Mouse (Mus musculus) CD4-positive helper T cell, adult 2 months (primary cell): ENCODE measurements around the gene Tsga8.

ENCODE experiments used
- DNase-seq: peaks from one replicate; pipeline ENCODE4 v3.0.0-alpha.2; 2012; ENCODE audit warnings: low read depth, missing footprints, low spot score

The Tsga8 gene

DNA sequence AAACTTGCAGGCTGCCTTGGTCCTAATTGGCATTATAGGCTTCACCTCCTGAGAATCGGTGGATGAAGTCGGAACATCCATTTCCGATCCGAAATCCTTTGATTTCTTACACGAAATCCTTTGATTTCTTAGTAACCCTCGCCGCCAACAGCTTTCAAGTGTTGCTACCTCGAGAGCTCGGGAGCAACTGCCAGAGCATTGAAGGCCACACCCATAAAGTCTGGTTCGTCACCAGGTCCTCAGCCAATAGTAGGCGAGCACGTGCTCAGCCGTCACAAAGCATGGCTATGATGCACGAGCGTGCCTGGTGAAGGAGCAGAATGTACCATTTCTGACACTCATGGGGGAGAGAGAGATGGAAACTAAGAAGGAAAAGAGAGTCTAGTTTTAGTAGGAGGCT, at the start of gene Tsga8:
TSS of gene Tsga8 (minus strand) at position 327 of the 400 bp plus-strand sequence.
- DNase-seq: no peak
